Mouse (Mus musculus) G1E (cell line): ENCODE measurements around the gene Klra8.
"Not testable (repeated sequence)": the region's sequence is repeated elsewhere in the genome, so short reads cannot be mapped to it uniquely, and the experiment has no call there.

Experiments
- CTCF ChIP-seq: IDR thresholded peaks from 2 replicates; pipeline ENCODE4 v1.5.1; 2012; ENCODE audit warnings: low read depth, low read length, inconsistent platforms, mixed read lengths
- POLR2AphosphoS5 ChIP-seq: IDR thresholded peaks from 2 replicates; pipeline ENCODE4 v1.6.1; 2012; ENCODE audit warnings: low read depth, low read length, inconsistent platforms; ENCODE audit not compliant: insufficient replicate concordance
- TAL1 ChIP-seq: conservative IDR thresholded peaks from 2 replicates; pipeline ENCODE4 v1.6.1; 2012; ENCODE audit warnings: low read depth, low read length, inconsistent platforms, mixed read lengths

DNA sequence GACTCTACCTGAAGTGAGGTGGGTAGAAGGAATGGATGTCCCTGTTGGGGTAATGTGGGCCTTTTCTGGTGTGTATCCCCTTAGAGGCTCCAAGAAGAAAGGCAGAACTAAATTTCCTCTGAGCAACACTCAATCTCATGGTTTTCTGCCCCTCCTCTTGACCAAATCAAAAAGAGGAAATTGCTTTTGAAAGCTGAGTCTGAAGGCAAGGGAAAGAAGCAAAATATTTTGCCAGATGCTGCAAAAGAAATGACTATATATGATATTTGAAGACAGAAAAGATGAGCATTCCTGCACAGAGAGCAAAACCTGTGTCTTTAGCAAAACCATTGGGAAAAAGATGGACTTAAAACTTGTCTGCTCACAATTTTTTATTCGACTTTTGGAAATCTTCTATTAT, 62.5 kb downstream of the Klra8 start, which contains the start of gene Klra4:
- TF ChIP-seq CTCF, TAL1, POLR2AphosphoS5: not testable (repeated sequence)
